Mouse (Mus musculus): ENCODE data around the gene Pax1.

Pax1 gene

DNA sequence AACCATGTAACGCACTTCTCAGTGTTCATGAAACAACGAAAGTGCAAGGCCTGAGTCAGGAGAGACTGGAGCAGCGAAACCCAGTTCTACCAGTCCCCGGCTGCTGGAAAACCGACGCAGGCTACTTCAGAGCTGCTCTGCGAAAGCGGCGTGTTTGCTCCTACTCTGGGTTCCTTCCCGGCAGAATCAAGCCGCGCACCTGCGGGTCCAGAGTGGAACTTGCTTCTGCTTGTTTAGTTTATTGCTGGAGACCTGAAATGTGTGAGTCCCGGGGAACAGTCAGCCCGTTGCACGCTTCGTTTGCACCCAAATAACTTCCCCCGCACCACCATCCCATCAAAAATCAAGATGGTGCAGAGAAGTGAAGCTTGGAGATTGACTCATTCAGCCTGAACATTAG, at the start of gene Pax1:
Gene Pax1 (plus strand): TSS at position 345 of the 400 bp plus-strand sequence.
- CTCF ChIA-PET: no interaction called here

- CTCF ChIA-PET: no interaction called here
These were observed 40.7 kb upstream of the Pax1 start for GRCm38 (mm10) chr2:147321036-147321435.

DNA sequence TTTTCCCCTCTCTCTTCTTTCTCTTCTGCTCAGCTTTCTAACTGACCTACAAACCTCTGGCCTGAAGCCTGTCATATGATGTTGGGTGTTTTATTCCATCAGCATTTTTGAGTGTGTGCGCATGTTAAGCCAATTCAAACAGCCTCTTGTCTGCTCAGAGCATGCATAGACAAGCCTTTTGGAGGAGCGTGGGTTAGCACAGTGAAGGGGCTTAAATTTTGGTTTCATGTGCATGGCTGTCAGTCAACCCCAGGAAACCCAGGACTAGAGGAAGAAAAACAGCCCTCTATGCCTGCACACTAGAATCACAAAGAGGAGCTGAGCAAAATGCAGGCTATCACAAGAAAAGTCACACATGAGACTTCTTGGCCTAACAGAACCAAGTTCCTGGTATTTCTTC, 36.5 kb upstream of the Pax1 start:
- CTCF ChIA-PET: no interaction called here

- CTCF ChIA-PET: no interaction called here
These were observed 29.0 kb upstream of the Pax1 start for GRCm38 (mm10) chr2:147332731-147333130.

DNA sequence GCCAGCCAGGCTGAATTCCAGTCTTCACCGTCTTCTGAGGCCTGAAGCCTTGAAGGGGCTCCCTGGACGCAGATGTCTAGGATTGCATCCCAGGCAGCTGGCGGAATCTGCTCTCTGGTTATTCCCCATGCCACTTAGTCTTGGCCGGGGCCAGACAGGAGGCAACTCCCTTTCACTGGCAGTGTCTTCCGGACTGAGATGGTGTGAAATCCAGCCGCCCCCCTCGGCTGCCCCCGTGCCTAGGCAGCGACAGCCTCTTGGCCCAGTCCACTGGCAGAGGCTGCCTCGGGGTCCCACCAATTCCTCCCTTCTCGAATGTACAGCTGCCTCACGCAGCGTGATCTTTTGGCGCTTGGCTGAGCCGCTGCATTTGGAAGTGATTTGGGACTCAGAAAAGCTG, 23.0 kb upstream of the Pax1 start:
- CTCF ChIA-PET: no interaction called here

DNA sequence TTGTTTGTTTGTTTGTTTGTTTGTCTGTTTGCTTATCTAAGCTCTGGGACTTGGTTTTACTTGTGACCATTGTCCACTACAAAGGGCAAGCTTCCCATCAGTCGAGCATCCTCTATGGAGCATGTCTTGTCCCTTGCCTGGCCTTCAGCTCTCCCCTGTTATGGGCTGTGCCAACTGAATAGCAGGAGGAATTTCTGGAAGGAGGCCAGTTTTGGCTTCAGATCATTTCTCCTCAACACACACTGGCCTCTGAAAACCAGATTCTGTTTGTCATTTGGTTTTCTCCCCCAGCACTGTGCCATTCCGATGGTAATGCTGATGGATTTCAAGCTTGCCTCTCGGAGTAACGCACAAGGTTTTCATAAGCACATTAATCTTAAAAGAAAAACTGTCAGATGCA, 21.9 kb upstream of the Pax1 start:
- CTCF ChIA-PET: no interaction called here

GRCm38 (mm10) chr2:147342198-147342597, 19.5 kb upstream of the Pax1 start:
- CTCF ChIA-PET: no interaction called here

DNA sequence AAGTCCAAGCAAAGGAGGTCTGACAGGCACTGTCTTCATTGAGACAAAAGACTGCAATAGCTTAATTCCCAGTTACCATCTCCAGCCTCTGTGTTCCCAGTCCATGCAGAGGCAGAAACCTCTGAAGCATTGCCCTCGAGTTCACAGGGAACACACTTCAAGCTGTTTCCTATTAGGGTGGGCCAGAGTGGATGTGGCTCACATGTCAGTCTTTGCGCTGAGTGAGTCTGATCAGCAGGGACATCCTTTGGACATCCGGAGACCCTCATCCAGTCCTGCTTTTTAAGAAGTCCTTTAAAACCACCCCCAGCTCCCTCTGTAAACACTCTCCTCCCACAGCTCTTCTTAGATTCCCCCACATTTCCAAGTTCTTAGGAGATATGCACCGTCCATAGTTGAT, 2.0 kb upstream of the Pax1 start:
- CTCF ChIA-PET: no interaction called here

GRCm38 (mm10) chr2:147360401-147360800, 1.3 kb upstream of the Pax1 start:
- CTCF ChIA-PET: no interaction called here

DNA sequence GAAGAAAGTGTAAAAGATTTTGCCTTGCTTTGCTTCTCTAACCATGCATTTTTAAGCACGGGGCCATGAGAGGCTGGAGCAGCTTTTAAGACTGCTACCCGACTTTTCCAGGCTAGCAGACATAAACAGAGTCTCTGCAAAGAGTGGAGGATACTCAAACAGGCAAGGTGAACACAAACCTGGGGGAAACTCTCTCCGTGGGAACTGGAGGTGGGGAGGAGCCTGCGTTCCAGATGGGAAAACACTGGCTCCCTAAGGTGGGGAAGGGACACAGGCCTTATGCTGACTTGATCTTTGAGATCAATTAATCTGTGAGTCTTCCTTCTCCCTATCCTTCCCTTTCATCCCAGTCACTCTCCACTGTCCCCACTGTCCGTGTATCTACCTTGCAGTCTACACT, 869 bp upstream of the Pax1 start:
- CTCF ChIA-PET: no interaction called here

DNA sequence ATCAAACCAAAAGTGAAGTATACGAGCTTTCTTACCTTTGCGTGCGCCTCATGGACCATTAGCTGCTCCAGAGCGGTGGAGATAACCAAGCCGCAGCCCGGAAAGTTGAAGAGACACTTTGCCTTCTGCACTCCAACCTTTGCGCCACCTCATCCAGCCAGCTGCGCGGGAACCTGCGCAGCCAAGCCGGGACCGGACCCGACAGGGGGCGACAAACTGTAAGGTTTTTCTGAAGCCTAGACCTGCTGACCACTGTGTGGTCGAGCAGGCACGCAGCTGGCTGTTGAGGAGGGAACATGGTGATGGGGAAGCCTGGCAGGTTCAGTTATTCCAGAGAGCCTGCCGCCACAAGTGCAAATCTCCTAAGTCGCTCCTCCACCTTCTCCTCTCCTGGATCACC, 591 bp downstream of the Pax1 start:
- CTCF ChIA-PET: no interaction called here

DNA sequence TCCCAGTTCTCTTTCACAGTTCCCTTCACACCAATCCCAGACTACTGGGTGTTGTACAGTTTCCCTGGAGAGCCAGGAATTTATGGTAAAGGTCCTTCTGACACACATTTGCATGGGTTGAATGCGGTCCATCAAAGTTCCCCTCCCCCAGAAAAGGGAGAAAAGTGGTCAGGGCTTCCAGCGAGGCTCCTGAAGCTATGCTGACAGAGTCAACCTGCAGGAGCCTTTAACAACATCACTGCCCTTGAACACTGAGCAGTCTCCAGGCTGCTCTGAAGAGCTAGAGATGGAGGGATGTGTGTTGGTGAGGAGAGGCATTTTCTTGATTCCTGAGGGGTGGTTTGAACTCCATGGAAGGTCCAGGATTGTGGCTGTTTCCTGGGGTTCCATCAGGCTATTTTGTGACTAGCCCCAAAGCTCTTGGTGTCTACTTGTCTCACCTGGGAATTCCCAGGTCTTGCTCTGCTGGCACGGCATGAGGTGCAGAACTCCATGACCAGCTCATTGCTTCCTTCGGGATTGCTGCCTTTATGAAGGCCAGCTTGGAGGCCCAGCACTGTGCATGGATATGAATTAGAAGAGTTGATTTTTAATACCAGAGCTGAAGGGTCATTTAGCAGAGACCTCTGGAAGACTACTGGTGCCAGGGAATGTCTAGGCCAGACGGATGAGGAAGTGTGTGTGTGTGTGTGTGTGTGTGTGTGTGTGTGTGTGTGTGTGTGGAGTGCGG, 1.8 kb downstream of the Pax1 start:
- CTCF ChIA-PET: no interaction called here

GRCm38 (mm10) chr2:147364198-147364597, 2.5 kb downstream of the Pax1 start:
- CTCF ChIA-PET: no interaction called here

GRCm38 (mm10) chr2:147364982-147365907, 3.5 kb downstream of the Pax1 start:
- CTCF ChIA-PET: no interaction called here

GRCm38 (mm10) chr2:147365908-147366630, 4.3 kb downstream of the Pax1 start:
- CTCF ChIA-PET: no interaction called here

DNA sequence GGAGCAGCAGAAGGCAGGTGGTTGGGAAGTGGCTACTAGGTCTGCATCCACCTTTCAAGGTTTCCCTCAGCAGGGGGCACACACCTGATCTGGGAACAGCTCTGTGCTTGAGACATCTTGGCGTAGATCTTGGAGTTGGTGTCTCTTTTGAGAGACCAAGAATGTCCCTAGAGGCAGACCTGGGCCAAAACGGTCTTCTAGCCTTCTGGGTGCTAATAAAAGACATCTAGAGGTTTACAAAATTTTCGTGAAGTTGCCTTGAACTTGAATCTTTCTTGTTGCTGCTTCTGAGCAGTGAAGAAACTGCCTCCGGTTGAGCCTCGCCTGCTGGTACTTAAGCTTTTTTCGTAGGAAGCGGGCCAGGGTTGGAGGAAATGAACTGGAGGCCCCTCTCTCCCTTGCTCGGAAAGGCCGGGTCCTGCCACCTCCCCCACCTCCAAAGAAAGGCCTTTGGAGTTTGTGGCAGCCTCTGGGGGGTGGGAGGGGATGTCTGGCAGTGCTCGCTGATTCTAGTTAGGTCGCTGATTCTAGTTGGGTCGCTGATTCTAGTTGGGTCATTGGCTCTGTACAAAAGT, 5.6 kb downstream of the Pax1 start:
- CTCF ChIA-PET: no interaction called here

DNA sequence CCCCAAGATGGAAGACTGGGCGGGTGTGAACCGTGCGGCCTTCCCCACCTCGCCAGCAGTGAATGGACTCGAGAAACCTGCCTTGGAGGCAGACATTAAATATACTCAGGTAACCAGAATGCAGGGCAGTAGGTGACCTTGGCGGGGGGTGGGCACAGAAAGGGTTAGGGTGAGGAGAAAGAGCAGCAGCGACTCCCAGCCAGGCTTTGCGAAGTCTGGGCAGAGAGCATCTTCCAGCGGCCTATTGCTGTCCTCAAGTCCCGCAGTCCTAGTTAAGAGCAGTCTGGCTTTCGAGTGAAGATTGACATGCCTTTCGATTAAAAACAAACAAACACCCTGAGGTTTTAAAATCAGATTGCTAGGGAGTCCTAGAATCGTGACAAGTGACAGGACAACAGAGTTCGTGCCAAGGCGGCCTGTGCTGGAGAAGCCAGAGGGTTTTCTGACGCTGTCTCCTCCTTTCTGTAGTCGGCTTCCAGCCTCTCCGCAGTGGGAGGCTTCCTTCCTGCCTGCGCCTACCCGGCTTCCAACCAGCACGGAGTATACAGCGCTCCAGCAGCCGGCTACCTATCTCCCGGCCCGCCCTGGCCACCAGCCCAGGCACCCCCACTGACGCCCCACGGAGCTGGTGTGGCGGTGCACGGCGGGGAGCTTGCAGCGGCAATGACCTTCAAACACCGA, 6.3 kb downstream of the Pax1 start:
- CTCF ChIA-PET: no interaction called here

GRCm38 (mm10) chr2:147369561-147369960, 7.8 kb downstream of the Pax1 start:
- CTCF ChIA-PET: no interaction called here

GRCm38 (mm10) chr2:147370091-147370490, 8.4 kb downstream of the Pax1 start:
- CTCF ChIA-PET: no interaction called here

DNA sequence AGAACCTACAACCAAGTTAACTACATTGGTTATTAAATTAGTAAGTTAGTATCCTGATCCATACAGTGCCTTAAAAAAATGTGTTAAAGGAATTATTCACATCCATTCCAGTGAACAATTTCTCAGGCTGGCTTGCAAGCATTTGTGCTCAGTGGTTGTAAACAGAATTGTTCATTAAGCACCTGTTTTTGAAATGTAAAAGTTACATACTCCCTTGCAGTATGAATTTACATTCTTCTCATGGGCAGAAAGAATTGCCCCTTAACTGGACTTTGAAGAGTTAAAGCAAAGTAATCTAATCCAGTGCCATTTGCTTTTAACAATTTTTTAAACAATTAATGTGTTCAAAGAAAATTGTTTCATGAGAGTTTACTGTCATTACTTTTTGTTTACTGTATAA, 9.6 kb downstream of the Pax1 start:
- CTCF ChIA-PET: no interaction called here

DNA sequence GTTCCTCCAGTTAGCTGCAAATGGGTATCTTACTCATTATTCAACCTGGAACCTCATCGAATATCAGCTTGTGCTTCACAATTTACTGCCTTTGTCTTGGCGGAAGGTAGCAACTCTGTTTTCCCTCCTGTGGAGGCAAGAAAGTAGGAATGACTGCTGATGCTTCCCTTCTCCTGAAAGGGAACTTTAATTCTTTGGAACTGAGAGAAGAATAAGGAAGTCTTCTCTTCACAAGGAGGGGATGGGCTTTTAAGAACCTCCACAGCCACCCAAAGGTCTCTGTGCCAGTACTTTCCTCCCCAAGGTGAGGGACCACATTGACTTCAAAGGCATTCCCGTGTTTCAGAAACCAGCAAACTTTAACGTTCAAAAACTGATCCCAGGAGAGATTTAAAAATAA, 10.1 kb downstream of the Pax1 start:
- CTCF ChIA-PET: no interaction called here
